Mouse (Mus musculus) liver, postnatal 0 days (tissue): ENCODE measurements at regions not wholly inside any gene's neighbourhood (a gene's known extent, or its start where the extent isn't known, plus 50 kb on each side); places are given as distances from the start of the nearest gene placed in this dataset.

Experiments
- CTCF ChIP-seq: sonication (generic); IDR thresholded peaks from 2 replicates; pipeline ENCODE4 v1.5.1; 2016; ENCODE audit warnings: antibody characterized with exemption, low read depth
- EP300 ChIP-seq: IDR thresholded peaks from 2 replicates; pipeline ENCODE4 v1.6.1; 2016; ENCODE audit warnings: antibody characterized with exemption, low read depth, mild to moderate bottlenecking

GRCm38 (mm10) chr14:98895933-98896332, 98.2 kb downstream of the Rpl36a-ps1 start:
- no peak for TF ChIP-seq CTCF
- TF ChIP-seq EP300: no peak
